Comparison of ENCODE assay signal across 19 mouse cellular contexts in genomic region chr2:167198660-167199427, GRCm38 (mm10). TPM values are rescaled to one million over a fixed set of nuclear protein-coding genes. Genes with fewer than 3 reads are reported as not detected.
A peak's percentile ranks its signal among the peaks of the same experiment; 100 is the strongest.
DNase-seq lines count a peak whose midpoint lies in the region; ATAC-seq and TF ChIP-seq lines count a peak whose summit lies in the region.
"Had no signal": no experiment of that assay in that cellular context is flagged by ENCODE, and none has a peak within 500 bp of the region (broad histone marks: within the 10 kb centered on the region; RNA-seq: fewer than 3 reads in every experiment).

No protein-coding gene starts in this region.

- no peak overlapping the region for H3K4me2 ChIP-seq in kidney, postnatal 0 days (ENCODE audit: low read length)
- H3K4me2 ChIP-seq in limb, embryonic 11.5 days (ENCODE audit: low read depth, severe bottlenecking) = no peak overlapping the region
- no peak overlapping the region for H3K4me2 ChIP-seq in liver, postnatal 0 days (ENCODE audit: low read depth, low read length)
- no peak overlapping the region for H3K4me2 ChIP-seq in forebrain, embryonic 15.5 days (replicated peaks)
- H3K4me2 ChIP-seq: heart, embryonic 15.5 days; hindbrain, embryonic 15.5 days had no signal

- no peak for ATAC-seq in kidney, postnatal 0 days (replicated peaks; ENCODE audit: low FRiP score, low read depth)
- no peak for ATAC-seq in limb, embryonic 11.5 days (ENCODE audit: insufficient number of reproducible peaks, low FRiP score, low TSS enrichment, low read depth)
- ATAC-seq in liver, postnatal 0 days = no peak
- no peak for ATAC-seq in forebrain, embryonic 15.5 days (replicated peaks)
- ATAC-seq: forebrain, postnatal 0 days had no signal

- TF ChIP-seq EP300 in liver, postnatal 0 days (IDR thresholded peaks at IDR 0.05; ENCODE audit: low read depth) = no peak

- no peaks in the 10 kb centered on the region for H3K27me3 ChIP-seq in kidney, postnatal 0 days (ENCODE audit: insufficient read depth, low read length)
- no peaks in the 10 kb centered on the region for H3K27me3 ChIP-seq in embryonic facial prominence, embryonic 10.5 days (replicated peaks; ENCODE audit: low read depth, poor library complexity, severe bottlenecking)
- H3K27me3 ChIP-seq in limb, embryonic 11.5 days (ENCODE audit: control insufficient read depth, insufficient read depth, low read length) = no peaks in the 10 kb centered on the region
- H3K27me3 ChIP-seq in liver, postnatal 0 days (ENCODE audit: insufficient read depth, low read length) = 0 out of 2 replicates have a peak, but pooled peaks cover 2% of the 10 kb centered on the region
- no peaks in the 10 kb centered on the region for H3K27me3 ChIP-seq in forebrain, embryonic 15.5 days
- H3K27me3 ChIP-seq: hindbrain, embryonic 15.5 days had no signal

- no peaks in the 10 kb centered on the region for H3K36me3 ChIP-seq in kidney, postnatal 0 days (ENCODE audit: insufficient read depth, low read length)
- H3K36me3 ChIP-seq in embryonic facial prominence, embryonic 10.5 days (replicated peaks) = peaks cover 5% of the 10 kb centered on the region; the same call in 1 of the 2 replicates
- no peaks in the 10 kb centered on the region for H3K36me3 ChIP-seq in limb, embryonic 11.5 days (ENCODE audit: control insufficient read depth, insufficient read depth, low read length)
- no peaks in the 10 kb centered on the region for H3K36me3 ChIP-seq in liver, postnatal 0 days (replicated peaks; ENCODE audit: insufficient read depth, low read length)
- no peaks in the 10 kb centered on the region for H3K36me3 ChIP-seq in forebrain, embryonic 15.5 days
- H3K36me3 ChIP-seq: G1E; heart, embryonic 15.5 days; hindbrain, embryonic 15.5 days had no signal

- H3K9ac ChIP-seq in kidney, postnatal 0 days (ENCODE audit: low read depth, low read length) = no peak overlapping the region
- H3K9ac ChIP-seq in limb, embryonic 11.5 days (ENCODE audit: low read length) = no peak overlapping the region
- no peak overlapping the region for H3K9ac ChIP-seq in liver, postnatal 0 days (replicated peaks)
- no peak overlapping the region for H3K9ac ChIP-seq in forebrain, embryonic 15.5 days (replicated peaks)
- H3K9ac ChIP-seq: forebrain, postnatal 0 days; heart, embryonic 15.5 days; hindbrain, embryonic 15.5 days had no signal

- peak; percentile 34 for DNase-seq in kidney, postnatal 0 days (ENCODE audit: low spot score)
- DNase-seq in kidney, postnatal 25 days = no peak
- peak; percentile 82 for DNase-seq in ZHBTc4 (ENCODE audit: low read depth, low spot score)
- peak; percentile 39 for DNase-seq in embryonic facial prominence, embryonic 10.5 days (ENCODE audit: low spot score)
- DNase-seq in limb, embryonic 11.5 days (ENCODE audit: low spot score) = peak; percentile 30
- DNase-seq in liver, postnatal 0 days = no peak
- DNase-seq in urinary bladder, adult 18-20 months (ENCODE audit: low spot score in 2 of 2) = no peak
- DNase-seq: cerebellum, postnatal 14 days; forebrain, postnatal 0 days; gastrocnemius, adult 2 months; kidney, adult 11 months; lung, adult 2 months; midbrain, embryonic 14.5 days had no signal

- WGBS in kidney, postnatal 0 days = 42% methylated on average over 13 of the region's 13 CpGs
- WGBS in embryonic facial prominence, embryonic 10.5 days = 65% methylated on average over 13 of the region's 13 CpGs
- WGBS in limb, embryonic 11.5 days = 54% methylated on average over 13 of the region's 13 CpGs
- 67% methylated on average over 13 of the region's 13 CpGs for WGBS in liver, postnatal 0 days (ENCODE audit: insufficient replicate concordance)
- WGBS in forebrain, embryonic 15.5 days = 74% methylated on average over 13 of the region's 13 CpGs

- H3K27ac ChIP-seq in kidney, postnatal 0 days = no peak overlapping the region
- no peak overlapping the region for H3K27ac ChIP-seq in embryonic facial prominence, embryonic 10.5 days (replicated peaks)
- no peak overlapping the region for H3K27ac ChIP-seq in limb, embryonic 11.5 days (replicated peaks; ENCODE audit: low read depth, low read length)
- H3K27ac ChIP-seq in liver, postnatal 0 days (ENCODE audit: low read depth) = no peak overlapping the region
- no peak overlapping the region for H3K27ac ChIP-seq in forebrain, embryonic 15.5 days (replicated peaks)
- H3K27ac ChIP-seq: gastrocnemius, adult 2 months; heart, embryonic 15.5 days; hindbrain, embryonic 15.5 days; macrophage; stomach, postnatal 0 days had no signal

- TF ChIP-seq CTCF in kidney, postnatal 0 days (IDR thresholded peaks at IDR 0.05; ENCODE audit: low read depth) = no peak
- no peak for TF ChIP-seq CTCF in liver, postnatal 0 days (IDR thresholded peaks at IDR 0.05; ENCODE audit: low read depth)

- no peak overlapping the region for H3K4me3 ChIP-seq in kidney, postnatal 0 days (replicated peaks; ENCODE audit: low read depth, low read length)
- H3K4me3 ChIP-seq in embryonic facial prominence, embryonic 10.5 days = no peak overlapping the region
- no peak overlapping the region for H3K4me3 ChIP-seq in limb, embryonic 11.5 days (ENCODE audit: low read depth, low read length)
- no peak overlapping the region for H3K4me3 ChIP-seq in liver, postnatal 0 days (ENCODE audit: low read depth, low read length)
- no peak overlapping the region for H3K4me3 ChIP-seq in forebrain, embryonic 15.5 days
- H3K4me3 ChIP-seq: gastrocnemius, adult 2 months; heart, embryonic 15.5 days; hindbrain, embryonic 15.5 days had no signal

- H3K4me1 ChIP-seq in kidney, postnatal 0 days (replicated peaks; ENCODE audit: insufficient read depth, low read length) = no peaks in the 10 kb centered on the region
- peaks cover 20% of the 10 kb centered on the region for H3K4me1 ChIP-seq in embryonic facial prominence, embryonic 10.5 days
- H3K4me1 ChIP-seq in limb, embryonic 11.5 days (ENCODE audit: control insufficient read depth, insufficient read depth, low read length) = no peaks in the 10 kb centered on the region
- no peaks in the 10 kb centered on the region for H3K4me1 ChIP-seq in liver, postnatal 0 days (ENCODE audit: insufficient read depth)
- H3K4me1 ChIP-seq in forebrain, embryonic 15.5 days = peaks cover 18% of the 10 kb centered on the region
- H3K4me1 ChIP-seq: heart, embryonic 15.5 days had no signal

- H3K9me3 ChIP-seq in kidney, postnatal 0 days (replicated peaks; ENCODE audit: low read length) = no peaks in the 10 kb centered on the region
- no peaks in the 10 kb centered on the region for H3K9me3 ChIP-seq in embryonic facial prominence, embryonic 10.5 days
- H3K9me3 ChIP-seq in limb, embryonic 11.5 days (ENCODE audit: control insufficient read depth, low read length) = no peaks in the 10 kb centered on the region
- H3K9me3 ChIP-seq in liver, postnatal 0 days (ENCODE audit: low read length) = no peaks in the 10 kb centered on the region
- no peaks in the 10 kb centered on the region for H3K9me3 ChIP-seq in forebrain, embryonic 15.5 days
- H3K9me3 ChIP-seq: G1E; heart, embryonic 15.5 days; hindbrain, embryonic 15.5 days had no signal

RNA-seq across cellular contexts. Expression of gene Kcnb1, which starts 8.9 kb away (rescaled TPM):
- 1.3 and 1.4 TPM in 2 replicates for polyA plus RNA-seq in kidney, postnatal 0 days (2015; fragmentation: Nextera tagmentation; extraction: Ambion mirVana)
- 0.40 and 0.52 TPM in 2 replicates for polyA plus RNA-seq in embryonic facial prominence, embryonic 10.5 days (2016; fragmentation: Nextera tagmentation; extraction: Ambion mirVana)
- polyA plus RNA-seq in limb, embryonic 11.5 days (2014; fragmentation: Nextera tagmentation; extraction: Ambion mirVana) = 0.28 and 0.29 TPM in 2 replicates
- 0.11 and 0.21 TPM in 2 replicates for polyA plus RNA-seq in liver, postnatal 0 days (2015; fragmentation: Nextera tagmentation; extraction: Ambion mirVana)
- polyA plus RNA-seq in forebrain, embryonic 15.5 days (2015; fragmentation: Nextera tagmentation; extraction: Ambion mirVana) = 2.2 and 2.4 TPM in 2 replicates
- polyA plus RNA-seq: G1E had no signal

RNA-seq across cellular contexts. Expression of gene Ptgis, which starts 41.6 kb away (rescaled TPM):
- 17.7 and 18.7 TPM in 2 replicates for polyA plus RNA-seq in kidney, postnatal 0 days (2015; fragmentation: Nextera tagmentation; extraction: Ambion mirVana)
- 13.7 and 14.6 TPM in 2 replicates for polyA plus RNA-seq in embryonic facial prominence, embryonic 10.5 days (2016; fragmentation: Nextera tagmentation; extraction: Ambion mirVana)
- 18.0 and 19.6 TPM in 2 replicates for polyA plus RNA-seq in limb, embryonic 11.5 days (2014; fragmentation: Nextera tagmentation; extraction: Ambion mirVana)
- polyA plus RNA-seq in liver, postnatal 0 days (2015; fragmentation: Nextera tagmentation; extraction: Ambion mirVana) = 1.1 and 1.8 TPM in 2 replicates
- 2.7 and 3.6 TPM in 2 replicates for polyA plus RNA-seq in forebrain, embryonic 15.5 days (2015; fragmentation: Nextera tagmentation; extraction: Ambion mirVana)
- polyA plus RNA-seq: G1E, macrophage had no signal

Comparison
In these comparisons a context has a peak if more than half of its experiments do, and no peak if none do; other contexts are left out.
1. DNase-seq: peak in kidney, postnatal 0 days (single experiment), ZHBTc4 (single experiment), embryonic facial prominence, embryonic 10.5 days (single experiment) and limb, embryonic 11.5 days (single experiment); none in kidney, postnatal 25 days (0 of 2), liver, postnatal 0 days (single experiment) and urinary bladder, adult 18-20 months (0 of 2).